Mouse (Mus musculus) heart, adult 2 months (tissue): ENCODE data around the gene Noto. TPM values are rescaled to one million over a fixed set of nuclear protein-coding genes. Genes with fewer than 3 reads are reported as not detected.
"Not testable (repeated sequence)": the region's sequence is repeated elsewhere in the genome, so short reads cannot be mapped to it uniquely, and the experiment has no call there.

Experiments
- DNase-seq, 2 experiments: peaks; one replicate each; pipeline ENCODE4 v3.0.0; 2021
- H3K27ac ChIP-seq: fragments of 200-600 bp; 2 replicates; pipeline ENCODE4 v1.8.1; 2022
- H3K27me3 ChIP-seq: fragments of 200-500 bp; 2 replicates; pipeline ENCODE4 v1.6.1; 2012; ENCODE audit warnings: mild to moderate bottlenecking, low read length, inconsistent platforms, mixed read lengths; ENCODE audit not compliant: control insufficient read depth, insufficient read depth
- H3K36me3 ChIP-seq: fragments of 200-500 bp; 2 replicates; pipeline ENCODE4 v1.6.1; 2012; ENCODE audit warnings: low read length, inconsistent platforms; ENCODE audit not compliant: control insufficient read depth, insufficient read depth
- H3K4me1 ChIP-seq: fragments of 200-500 bp; 2 replicates; pipeline ENCODE4 v1.6.1; 2011; ENCODE audit warnings: low read length; ENCODE audit not compliant: control insufficient read depth, insufficient read depth
- H3K4me3 ChIP-seq: fragments of 200-600 bp; 2 replicates; pipeline ENCODE4 v1.8.1; 2022
- H3K79me2 ChIP-seq: fragments of 200-500 bp; replicated peaks from 2 replicates; pipeline ENCODE4 v1.6.1; 2012; ENCODE audit warnings: mild to moderate bottlenecking, inconsistent platforms, low read length, moderate library complexity, mixed read lengths; ENCODE audit not compliant: control insufficient read depth, insufficient read depth
- H3K9ac ChIP-seq: fragments of 200-500 bp; 2 replicates; pipeline ENCODE4 v1.6.1; 2012; ENCODE audit warnings: low read depth, mild to moderate bottlenecking, control low read depth, inconsistent platforms, low read length, mixed read lengths
- CTCF ChIP-seq: fragments of 200-600 bp; IDR thresholded peaks from 2 replicates; pipeline ENCODE4 v1.8.1; 2022; ENCODE audit warnings: antibody characterized with exemption, mild to moderate bottlenecking, moderate library complexity
- EP300 ChIP-seq: fragments of 200-500 bp; IDR thresholded peaks from 2 replicates; pipeline ENCODE4 v1.6.1; 2011; ENCODE audit warnings: low read depth, low read length, control low read depth; ENCODE audit not compliant: insufficient read depth
- POLR2A ChIP-seq: fragments of 200-500 bp; IDR thresholded peaks from 2 replicates; pipeline ENCODE4 v1.6.1; 2011; ENCODE audit warnings: mild to moderate bottlenecking, low read depth, low read length, control low read depth; ENCODE audit not compliant: insufficient read depth
- whole genome bisulfite sequencing: fragments of 180-500 bp; shearing (Covaris S2); methylation state at CpG from one replicate; pipeline ENCODE4 v1.1.7; 2018; 5-methylcytosine and 5-hydroxymethylcytosine counted together
- intact Hi-C: fragments of 180-260 bp; cut with DNase I; formaldehyde crosslinking; loops from one replicate; pipeline ENCODE4 v1.15.1; 2025
- polyA plus RNA-seq: library from polyadenylated mRNA; depleted of rRNA; stranded (reverse); fragments of >200 nt; gene quantifications from 2 replicates; pipeline ENCODE4 v1.2.3, GENCODE M21; 2012
- total RNA-seq, 2 experiments: library from RNA; stranded (reverse); gene quantifications; 2 replicates each; pipeline ENCODE4 v1.2.3; 2021

The Noto gene
- total and polyA plus RNA-seq, 3 experiments: not detected

DNA sequence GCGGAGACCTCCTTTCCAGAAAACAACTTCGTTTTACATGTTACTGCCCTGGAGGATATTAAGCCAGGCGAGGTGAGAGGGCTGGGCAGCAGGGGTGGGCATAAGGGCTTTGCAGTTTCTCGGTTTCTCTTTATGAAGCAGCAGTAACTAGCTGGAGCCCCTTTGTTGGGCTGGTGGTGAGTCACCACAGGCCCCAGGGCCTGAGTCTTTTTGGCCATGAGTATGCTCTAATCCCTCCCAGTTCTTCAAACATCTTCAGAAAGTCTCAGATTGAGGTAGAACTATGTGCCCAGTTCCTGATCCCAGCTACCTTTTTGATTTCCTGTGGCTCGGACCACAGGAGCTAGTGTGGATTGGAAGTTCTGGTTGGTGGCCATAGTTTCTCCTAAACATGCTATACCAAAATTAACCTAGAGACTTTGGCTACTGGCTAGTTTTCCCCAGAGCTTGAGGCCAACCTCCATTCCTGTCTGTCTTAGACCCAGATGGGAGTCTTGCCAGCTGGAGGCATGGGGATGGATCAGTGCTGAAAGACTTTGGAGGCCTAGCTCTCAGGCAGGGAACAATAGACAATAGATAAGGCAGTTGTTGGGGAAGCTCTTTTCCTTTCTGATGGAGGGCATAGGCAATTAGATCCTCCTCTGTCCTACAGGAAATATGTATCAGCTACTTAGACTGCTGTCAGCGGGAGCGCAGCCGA, 20.7 kb downstream of the Noto start:
- Histone ChIP-seq H3K4me3 (no peak overlapping the region), H3K27ac (no peak overlapping the region; the same call in 1 of the 2 replicates), H3K79me2 (no peaks in the 10 kb centered on the region), H3K4me1 (no peaks in the 10 kb centered on the region; the same call in none of the 2 replicates), H3K9ac (no peak overlapping the region), H3K27me3 (no peaks in the 10 kb centered on the region), H3K36me3 (no peaks in the 10 kb centered on the region)
- intact Hi-C loops: no loop called here
- 73% methylated on average over 8 of the region's 8 CpGs for WGBS
- TF ChIP-seq EP300 (no peak), CTCF (no peak)
- DNase-seq: no peak

- Histone ChIP-seq H3K27me3 (no peaks in the 10 kb centered on the region), H3K27ac (no peak overlapping the region), H3K79me2 (no peaks in the 10 kb centered on the region), H3K4me1 (no peaks in the 10 kb centered on the region; the same call in none of the 2 replicates), H3K9ac (no peak overlapping the region), H3K36me3 (no peaks in the 10 kb centered on the region), H3K4me3 (no peak overlapping the region)
- intact Hi-C loops: no loop called here
- 93% methylated on average over 5 of the region's 5 CpGs for WGBS
- DNase-seq: no peak
- TF ChIP-seq EP300 (no peak), POLR2A (no peak), CTCF (no peak)
Measured at GRCm38 (mm10) chr6:85445286-85445685, 21.6 kb downstream of the Noto start.

GRCm38 (mm10) chr6:85447351-85447750, 23.7 kb downstream of the Noto start:
- DNase-seq: no peak
- Histone ChIP-seq H3K36me3 (no peaks in the 10 kb centered on the region), H3K4me3 (no peak overlapping the region), H3K27ac (no peak overlapping the region), H3K27me3 (no peaks in the 10 kb centered on the region), H3K9ac (no peak overlapping the region), H3K4me1 (peaks cover 1% of the 10 kb centered on the region), H3K79me2 (no peaks in the 10 kb centered on the region)
- 85% methylated on average over 6 of the region's 6 CpGs for WGBS
- intact Hi-C loops: no loop called here
- TF ChIP-seq EP300: no peak
- TF ChIP-seq CTCF: no peak
- no peak for TF ChIP-seq POLR2A

DNA sequence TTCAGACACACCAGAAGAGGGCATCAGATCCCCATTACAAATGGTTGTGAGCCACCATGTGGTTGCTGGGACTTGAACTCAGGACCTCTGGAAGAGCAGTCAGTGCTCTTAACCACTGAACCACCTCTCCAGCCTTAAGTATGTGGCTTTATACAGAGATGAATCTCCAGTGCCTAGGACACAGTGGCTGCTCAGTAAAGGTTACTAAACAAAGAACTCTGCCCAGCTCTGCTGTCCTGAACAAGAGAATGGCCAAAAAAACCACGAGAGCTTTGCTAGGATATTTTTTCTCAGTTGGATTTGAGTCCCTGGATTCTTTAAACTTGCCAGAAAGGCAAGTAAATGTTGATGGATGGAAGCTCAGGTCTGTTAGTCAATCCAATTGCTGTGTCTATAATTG, 26.5 kb downstream of the Noto start:
- H3K4me3 ChIP-seq, H3K4me1 ChIP-seq, DNase-seq, H3K9ac ChIP-seq, H3K79me2 ChIP-seq, H3K36me3 ChIP-seq, H3K27me3 ChIP-seq, H3K27ac ChIP-seq: not testable (repeated sequence)
- 50% methylated on average over 1 of the region's 1 CpGs for WGBS
- intact Hi-C loops: loop anchor here (5.0 to 10.0 kb wide), 3 partner anchors 118 to 512 kb away; partner anchors contain the start of genes Dusp11, Nat8f1, Sfxn5 and Tprkb

- Histone ChIP-seq H3K4me1 (peaks cover 5% of the 10 kb centered on the region), H3K9ac (peak within 1 kb of the TSS; percentile 93), H3K4me3 (peak within 1 kb of the TSS; percentile 99), H3K27me3 (no peaks in the 10 kb centered on the region), H3K27ac (peak within 1 kb of the TSS; percentile 95), H3K79me2 (no peaks in the 10 kb centered on the region), H3K36me3 (no peaks in the 10 kb centered on the region)
- DNase-seq: peak; percentile 96 to 99
- whole genome bisulfite sequencing: 1% methylated on average over 96 of the region's 96 CpGs
- intact Hi-C loops: loop anchor here (5.0 to 10.0 kb wide), 3 partner anchors 119 to 511 kb away; partner anchors contain the start of genes Dusp11, Nat8f1, Sfxn5 and Tprkb
- TF ChIP-seq EP300 (no peak), POLR2A (peak; percentile 60; the same call in 1 of the 2 replicates), CTCF (peak; percentile 81)
Measured at GRCm38 (mm10) chr6:85450697-85451663, 27.3 kb downstream of the Noto start, which contains the start of gene Cct7. TSS of gene Cct7 (plus strand) at chr6:85451514.
